In genomic region chr1:152410657-152411056, GRCm38 (mm10) we compare ENCODE assay signal across 11 mouse cellular contexts. TPM values are rescaled to one million over a fixed set of nuclear protein-coding genes. Genes with fewer than 3 reads are reported as not detected.
DNase-seq lines count a peak whose midpoint lies in the region; ATAC-seq and TF ChIP-seq lines count a peak whose summit lies in the region.
"Had no signal": no experiment of that assay in that cellular context is flagged by ENCODE, and none has a peak within 500 bp of the region (broad histone marks: within the 10 kb centered on the region; RNA-seq: fewer than 3 reads in every experiment).

No protein-coding gene starts in this region.

- no peak overlapping the region for H3K4me2 ChIP-seq in kidney, embryonic 16.5 days (replicated peaks; ENCODE audit: low read depth, low read length)

- H3K27me3 ChIP-seq in kidney, embryonic 16.5 days (ENCODE audit: insufficient read depth, low read length): no peaks in the 10 kb centered on the region; the same call in 1 of the 2 replicates

- H3K9me3 ChIP-seq in kidney, embryonic 16.5 days (ENCODE audit: low read length): peaks cover 10% of the 10 kb centered on the region

- DNase-seq in gastrocnemius, postnatal 10 days: peak; percentile 23
- DNase-seq in gastrocnemius, adult 2 months: no peak
- DNase-seq in brain, adult 2 months (ENCODE audit: low read depth, low spot score): peak; percentile 92
- peak; percentile 85 for DNase-seq in cerebellum, adult 9-11 months
- DNase-seq in layer of hippocampus, postnatal 10 days (ENCODE audit: low spot score in 2 of 2): peak; percentile 64 to 74
- DNase-seq in kidney, adult 18-20 months: no peak
- no peak for DNase-seq in spleen, postnatal 10 days (ENCODE audit: low spot score in 2 of 2)
- DNase-seq: kidney, adult 9 months; lung, postnatal 10 days had no signal

- no peak overlapping the region for H3K4me3 ChIP-seq in gastrocnemius, adult 2 months
- H3K4me3 ChIP-seq in kidney, embryonic 16.5 days (ENCODE audit: low read length): no peak overlapping the region
- H3K4me3 ChIP-seq: erythroblast, embryonic 14.5 days had no signal

- no peak overlapping the region for H3K9ac ChIP-seq in kidney, embryonic 16.5 days (replicated peaks; ENCODE audit: low read length)

- no peak for TF ChIP-seq CTCF in gastrocnemius, adult 2 months (IDR thresholded peaks at IDR 0.05)

- no peaks in the 10 kb centered on the region for H3K4me1 ChIP-seq in kidney, embryonic 16.5 days (ENCODE audit: insufficient read depth, low read length)

- no peak for ATAC-seq in kidney, embryonic 16.5 days (ENCODE audit: low FRiP score, low TSS enrichment)

- 95% methylated on average over 3 of the region's 3 CpGs for WGBS in kidney, embryonic 16.5 days

- 0 out of 2 replicates have a peak, but pooled peaks cover 5% of the 10 kb centered on the region for H3K36me3 ChIP-seq in kidney, embryonic 16.5 days (ENCODE audit: insufficient read depth, low read length)

- intact Hi-C loops in gastrocnemius, adult 2 months (cut with DNase I): no loop called here

- no peak overlapping the region for H3K27ac ChIP-seq in gastrocnemius, adult 2 months
- H3K27ac ChIP-seq in kidney, embryonic 16.5 days (ENCODE audit: low read length): no peak overlapping the region

RNA-seq across cellular contexts. Expression of gene Colgalt2, which starts 11.0 kb away (rescaled TPM):
- total RNA-seq in gastrocnemius, postnatal 10 days (2021): 1 to 10 TPM; 4.0 to 4.6 TPM
- total RNA-seq in gastrocnemius, adult 2 months (2021): 1 to 10 TPM; 1.6 to 2.5 TPM
- 10 to 100 TPM in 1 of 2 experiments, 1 to 10 TPM in 1; 9.7 to 10.1 TPM for total RNA-seq in layer of hippocampus, postnatal 10 days (2021)
- polyA plus RNA-seq in kidney, embryonic 16.5 days (2015; fragmentation: Nextera tagmentation; extraction: Ambion mirVana): 2.0 and 2.8 TPM in 2 replicates
- polyA plus RNA-seq: erythroblast, embryonic 14.5 days had no signal

RNA-seq across cellular contexts. Expression of gene Tsen15, which starts 24.2 kb away (rescaled TPM):
- total RNA-seq in gastrocnemius, postnatal 10 days (2021): 10 to 100 TPM; 15.1 to 20.5 TPM
- total RNA-seq in gastrocnemius, adult 2 months (2021): 10 to 100 TPM; 13.7 to 20.2 TPM
- total RNA-seq in layer of hippocampus, postnatal 10 days (2021): 10 to 100 TPM; 26.0 to 28.9 TPM
- 88.0 and 94.5 TPM in 2 replicates for polyA plus RNA-seq in kidney, embryonic 16.5 days (2015; fragmentation: Nextera tagmentation; extraction: Ambion mirVana)

Comparison
In these comparisons a context has a peak if more than half of its experiments do, and no peak if none do; other contexts are left out.
1. DNase-seq: peak in gastrocnemius, postnatal 10 days (single experiment), brain, adult 2 months (single experiment), cerebellum, adult 9-11 months (single experiment) and layer of hippocampus, postnatal 10 days (2 of 2); none in gastrocnemius, adult 2 months (single experiment), kidney, adult 18-20 months (single experiment) and spleen, postnatal 10 days (0 of 2).